Mouse (Mus musculus) cerebellum, adult 2 months (tissue): ENCODE measurements at regions not wholly inside any gene's neighbourhood (a gene's known extent, or its start where the extent isn't known, plus 50 kb on each side); places are given as distances from the start of the nearest gene placed in this dataset.

Experiments
- CTCF ChIP-seq: fragments of 200-500 bp; IDR thresholded peaks from 2 replicates; pipeline ENCODE4 v1.5.1; 2011; ENCODE audit warnings: low read depth, mild to moderate bottlenecking, control low read depth, low read length, moderate library complexity, borderline replicate concordance; ENCODE audit not compliant: insufficient read depth
- POLR2A ChIP-seq: fragments of 200-500 bp; IDR thresholded peaks from 2 replicates; pipeline ENCODE4 v1.6.1; 2011; ENCODE audit warnings: low read length, control low read depth, borderline replicate concordance; ENCODE audit not compliant: insufficient read depth

DNA sequence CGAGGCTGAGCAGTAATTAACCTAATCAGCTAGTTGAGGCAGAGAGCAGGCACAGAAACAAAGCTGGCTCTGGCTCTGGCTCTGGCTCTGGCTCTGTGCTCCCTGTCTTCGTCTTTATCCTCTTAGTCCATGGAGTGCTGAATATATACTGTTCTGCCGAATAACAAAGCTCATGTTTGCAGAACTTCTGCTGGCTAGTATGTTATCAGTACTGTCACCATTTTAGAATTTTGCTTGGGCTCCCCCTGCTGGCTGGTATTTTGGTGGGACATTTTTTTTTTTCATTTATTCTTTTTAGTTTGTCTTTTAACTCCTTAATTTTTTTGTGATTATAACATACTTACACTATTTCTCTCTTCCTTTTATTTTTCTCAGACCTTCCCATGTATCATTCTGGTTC lies 77.8 kb upstream of the Slc39a10 start:
- TF ChIP-seq POLR2A (no peak), CTCF (no peak)
